In genomic region chr11:3913316-3914108, GRCm38 (mm10) we compare ENCODE assay signal across 8 mouse cellular contexts. TPM values are rescaled to one million over a fixed set of nuclear protein-coding genes. Genes with fewer than 3 reads are reported as not detected.
DNase-seq lines count a peak whose midpoint lies in the region; ATAC-seq and TF ChIP-seq lines count a peak whose summit lies in the region.

No protein-coding gene starts in this region.

- no peaks in the 10 kb centered on the region for H3K9me3 ChIP-seq in forebrain, postnatal 0 days (ENCODE audit: low read length)
- no peaks in the 10 kb centered on the region for H3K9me3 ChIP-seq in lung, embryonic 14.5 days (ENCODE audit: low read depth, low read length)

- peak overlapping the region; percentile 92 for H3K4me2 ChIP-seq in forebrain, postnatal 0 days (ENCODE audit: low read depth)
- H3K4me2 ChIP-seq in lung, embryonic 14.5 days: peak overlapping the region; percentile 96

- peak overlapping the region; percentile 78 for H3K4me3 ChIP-seq in cerebellum, adult 2 months (replicated peaks; ENCODE audit: insufficient read depth, low read depth, low read length)
- H3K4me3 ChIP-seq in forebrain, postnatal 0 days (ENCODE audit: low read depth, low read length): peak overlapping the region; percentile 68
- peak overlapping the region; percentile 50 for H3K4me3 ChIP-seq in lung, embryonic 14.5 days (ENCODE audit: low read depth, low read length)

- under 1% methylated on average over 65 of the region's 65 CpGs for WGBS in cerebellum, adult 2 months
- WGBS in forebrain, postnatal 0 days: under 1% methylated on average over 63 of the region's 65 CpGs
- under 1% methylated on average over 65 of the region's 65 CpGs for WGBS in lung, embryonic 14.5 days

- H3K27me3 ChIP-seq in cerebellum, adult 2 months (ENCODE audit: control insufficient read depth, insufficient read depth, low read length): no peaks in the 10 kb centered on the region
- H3K27me3 ChIP-seq in forebrain, postnatal 0 days (ENCODE audit: insufficient read depth, low read length): no peaks in the 10 kb centered on the region
- 0 out of 2 replicates have a peak, but pooled peaks cover 5% of the 10 kb centered on the region for H3K27me3 ChIP-seq in lung, embryonic 14.5 days (ENCODE audit: insufficient read depth, low read length)

- DNase-seq in MEL-GATA-1-ER (ENCODE audit: extremely low read depth, low read depth): peak; percentile 89
- peak; percentile 94 to 95 for DNase-seq in cerebellum, adult 2 months
- DNase-seq in forebrain, postnatal 0 days: peak; percentile 94
- DNase-seq in heart, postnatal 36 days: peak; percentile 93 to 94
- peak; percentile 93 for DNase-seq in layer of hippocampus, adult 8-10 months (ENCODE audit: low spot score in 2 of 2)
- DNase-seq in lung, embryonic 14.5 days: peak; percentile 92
- peak; percentile 83 for DNase-seq in testis, postnatal 14 days (ENCODE audit: low spot score)

- TF ChIP-seq POLR2A in cerebellum, adult 2 months (IDR thresholded peaks at IDR 0.05; ENCODE audit: borderline replicate concordance, insufficient read depth, low read length): peak; percentile 37; the same call in 1 of the 2 replicates

- H3K27ac ChIP-seq in cerebellum, adult 2 months (ENCODE audit: insufficient read depth, low read length): peak overlapping the region; percentile 60
- H3K27ac ChIP-seq in forebrain, postnatal 0 days (ENCODE audit: low read depth, low read length): peak overlapping the region; percentile 80
- peak overlapping the region; percentile 54; the same call in 1 of the 2 replicates for H3K27ac ChIP-seq in lung, embryonic 14.5 days (ENCODE audit: low read depth)

- peak overlapping the region; percentile 73 for H3K9ac ChIP-seq in forebrain, postnatal 0 days
- peak overlapping the region; percentile 46 for H3K9ac ChIP-seq in lung, embryonic 14.5 days

- no peak for TF ChIP-seq CTCF in cerebellum, adult 2 months (IDR thresholded peaks at IDR 0.05; ENCODE audit: borderline replicate concordance, insufficient read depth, low read depth, low read length)
- TF ChIP-seq CTCF in forebrain, postnatal 0 days (IDR thresholded peaks at IDR 0.05; ENCODE audit: low read depth): no peak
- TF ChIP-seq CTCF in lung, embryonic 14.5 days (IDR thresholded peaks at IDR 0.05; ENCODE audit: low read depth): no peak

- intact Hi-C loops in heart, postnatal 36 days (cut with DNase I): loop anchor here (10.0 kb wide), 1 partner anchor 379 kb away; no protein-coding TSS in a partner anchor

- peaks cover 24% of the 10 kb centered on the region for H3K4me1 ChIP-seq in cerebellum, adult 2 months (ENCODE audit: control insufficient read depth, insufficient read depth, low read length)
- H3K4me1 ChIP-seq in forebrain, postnatal 0 days (ENCODE audit: insufficient read depth): peaks cover 23% of the 10 kb centered on the region
- peaks cover 10% of the 10 kb centered on the region for H3K4me1 ChIP-seq in lung, embryonic 14.5 days (ENCODE audit: insufficient read depth)

- no peaks in the 10 kb centered on the region for H3K36me3 ChIP-seq in forebrain, postnatal 0 days (ENCODE audit: insufficient read depth)
- H3K36me3 ChIP-seq in lung, embryonic 14.5 days (ENCODE audit: insufficient read depth): no peaks in the 10 kb centered on the region

- ATAC-seq in forebrain, postnatal 0 days: peak; percentile 90
- ATAC-seq in lung, embryonic 14.5 days (ENCODE audit: insufficient read depth): peak; percentile 89
- ATAC-seq in neutrophil, adult 5-6 weeks (ENCODE audit: extremely low read depth, insufficient number of reproducible peaks, low FRiP score, poor library complexity, severe bottlenecking): peak; percentile 60

RNA-seq across cellular contexts. Expression of gene Slc35e4, which starts 1.0 kb away (rescaled TPM):
- 27.3 and 28.5 TPM in 2 replicates for polyA plus RNA-seq in cerebellum, adult 2 months (2012; rRNA removed)
- 39.1 and 43.7 TPM in 2 replicates for total RNA-seq in forebrain, postnatal 0 days (2014; rRNA removed)
- 26.5 and 27.0 TPM in 2 replicates for polyA plus RNA-seq in forebrain, postnatal 0 days (2015; fragmentation: Nextera tagmentation; extraction: Ambion mirVana)
- total RNA-seq in heart, postnatal 36 days (2021): 1 to 10 TPM; 5.3 to 5.5 TPM
- total RNA-seq in layer of hippocampus, adult 8-10 months (2022): 10 to 100 TPM; 15.0 to 19.8 (median 16.9) TPM
- 1.9 and 2.7 TPM in 2 replicates for polyA plus RNA-seq in lung, embryonic 14.5 days (2014; fragmentation: Nextera tagmentation; extraction: Ambion mirVana)
- 2.9 and 3.6 TPM in 2 replicates for total RNA-seq in neutrophil, adult 5-6 weeks (2017)

RNA-seq across cellular contexts. Expression of gene Tcn2, which starts 18.4 kb away (rescaled TPM):
- polyA plus RNA-seq in cerebellum, adult 2 months (2012; rRNA removed): 28.0 and 31.7 TPM in 2 replicates
- total RNA-seq in forebrain, postnatal 0 days (2014; rRNA removed): 20.3 and 20.9 TPM in 2 replicates
- polyA plus RNA-seq in forebrain, postnatal 0 days (2015; fragmentation: Nextera tagmentation; extraction: Ambion mirVana): 23.2 and 24.1 TPM in 2 replicates
- 10 to 100 TPM; 43.7 to 52.1 TPM for total RNA-seq in heart, postnatal 36 days (2021)
- total RNA-seq in layer of hippocampus, adult 8-10 months (2022): 10 to 100 TPM; 14.5 to 50.2 (median 26.1) TPM
- polyA plus RNA-seq in lung, embryonic 14.5 days (2014; fragmentation: Nextera tagmentation; extraction: Ambion mirVana): 37.9 and 43.2 TPM in 2 replicates
- total RNA-seq in neutrophil, adult 5-6 weeks (2017): 80.5 and 82.4 TPM in 2 replicates

RNA-seq across cellular contexts. Expression of gene Dusp18, which starts 18.5 kb away (rescaled TPM):
- 5.4 and 5.7 TPM in 2 replicates for polyA plus RNA-seq in cerebellum, adult 2 months (2012; rRNA removed)
- total RNA-seq in forebrain, postnatal 0 days (2014; rRNA removed): 19.5 and 25.3 TPM in 2 replicates
- 20.0 and 33.6 TPM in 2 replicates for polyA plus RNA-seq in forebrain, postnatal 0 days (2015; fragmentation: Nextera tagmentation; extraction: Ambion mirVana)
- 10 to 100 TPM; 28.3 to 48.8 TPM for total RNA-seq in heart, postnatal 36 days (2021)
- 10 to 100 TPM; 19.1 to 26.7 (median 22.9) TPM for total RNA-seq in layer of hippocampus, adult 8-10 months (2022)
- 8.8 and 11.0 TPM in 2 replicates for polyA plus RNA-seq in lung, embryonic 14.5 days (2014; fragmentation: Nextera tagmentation; extraction: Ambion mirVana)
- total RNA-seq in neutrophil, adult 5-6 weeks (2017): 0.81 and 1.5 TPM in 2 replicates

RNA-seq across cellular contexts. Expression of gene 4921536K21Rik, which starts 18.6 kb away (rescaled TPM):
- polyA plus RNA-seq in cerebellum, adult 2 months (2012; rRNA removed): 0.29 and 0.36 TPM in 2 replicates
- 0.19 and 0.31 TPM in 2 replicates for total RNA-seq in forebrain, postnatal 0 days (2014; rRNA removed)
- polyA plus RNA-seq in forebrain, postnatal 0 days (2015; fragmentation: Nextera tagmentation; extraction: Ambion mirVana): 0.33 and 0.56 TPM in 2 replicates
- total RNA-seq in heart, postnatal 36 days (2021): under 1 TPM; 0.54 to 0.92 TPM
- 1 to 10 TPM in 2 of 4 experiments, under 1 TPM in 2; 0.52 to 1.0 (median 0.83) TPM for total RNA-seq in layer of hippocampus, adult 8-10 months (2022)
- polyA plus RNA-seq in lung, embryonic 14.5 days (2014; fragmentation: Nextera tagmentation; extraction: Ambion mirVana): 0.14 TPM in 1 of 2 replicates, not detected in the other
- total RNA-seq in neutrophil, adult 5-6 weeks (2017): 0.25 and 0.47 TPM in 2 replicates

RNA-seq across cellular contexts. Expression of gene Osbp2, which starts 49.8 kb away (rescaled TPM):
- polyA plus RNA-seq in cerebellum, adult 2 months (2012; rRNA removed): 71.3 and 81.7 TPM in 2 replicates
- total RNA-seq in forebrain, postnatal 0 days (2014; rRNA removed): 48.1 and 63.2 TPM in 2 replicates
- 21.3 and 30.8 TPM in 2 replicates for polyA plus RNA-seq in forebrain, postnatal 0 days (2015; fragmentation: Nextera tagmentation; extraction: Ambion mirVana)
- 10 to 100 TPM; 14.1 to 14.3 TPM for total RNA-seq in heart, postnatal 36 days (2021)
- total RNA-seq in layer of hippocampus, adult 8-10 months (2022): 10 to 100 TPM; 63.6 to 77.0 (median 69.9) TPM
- 0.12 and 0.46 TPM in 2 replicates for polyA plus RNA-seq in lung, embryonic 14.5 days (2014; fragmentation: Nextera tagmentation; extraction: Ambion mirVana)
- not detected in 2 replicates for total RNA-seq in neutrophil, adult 5-6 weeks (2017)

Comparison
In these comparisons a context has a peak if more than half of its experiments do, and no peak if none do; other contexts are left out.
1. Peak in every context shown above with its lines: DNase-seq, ATAC-seq, H3K4me3 ChIP-seq and H3K27ac ChIP-seq.